Mouse (Mus musculus) hindbrain, postnatal 0 days (tissue): Measurements from ENCODE around the gene Cdh3. TPM values are rescaled to one million over a fixed set of nuclear protein-coding genes. Genes with fewer than 3 reads are reported as not detected.

Source experiments
- ATAC-seq: fragments of 200-750 bp; cut with Nextera tagmentation; 2 replicates; pipeline ENCODE4 v1.8.0; 2017; ENCODE audit warnings: mild to moderate bottlenecking, moderate TSS enrichment, moderate library complexity
- DNase-seq: peaks from one replicate; pipeline ENCODE4 v3.0.0-alpha.2; 2015; ENCODE audit warnings: low spot score
- H3K27ac ChIP-seq: fragments of 300-500 bp; sonication (generic); 2 replicates; pipeline ENCODE4 v1.5.1; 2014; ENCODE audit warnings: mild to moderate bottlenecking
- H3K27me3 ChIP-seq: fragments of 300-500 bp; sonication (generic); 2 replicates; pipeline ENCODE4 v1.6.1; 2014; ENCODE audit warnings: low read length, mixed read lengths; ENCODE audit not compliant: insufficient read depth
- H3K36me3 ChIP-seq: fragments of 300-500 bp; sonication (generic); 2 replicates; pipeline ENCODE4 v1.6.1; 2014; ENCODE audit warnings: low read length, mixed read lengths; ENCODE audit not compliant: insufficient read depth
- H3K4me1 ChIP-seq: fragments of 300-500 bp; sonication (generic); 2 replicates; pipeline ENCODE4 v1.6.1; 2014; ENCODE audit warnings: antibody characterized with exemption, low read length, mixed read lengths; ENCODE audit not compliant: insufficient read depth
- H3K4me2 ChIP-seq: fragments of 300-500 bp; sonication (generic); 2 replicates; pipeline ENCODE4 v1.6.1; 2014; ENCODE audit warnings: low read depth, mild to moderate bottlenecking, low read length, moderate library complexity, mixed read lengths
- H3K4me3 ChIP-seq: fragments of 300-500 bp; sonication (generic); 2 replicates; pipeline ENCODE4 v1.5.1; 2014; ENCODE audit warnings: low read length
- H3K9ac ChIP-seq: fragments of 300-500 bp; sonication (generic); replicated peaks from 2 replicates; pipeline ENCODE4 v1.6.1; 2014; ENCODE audit warnings: mild to moderate bottlenecking, low read length, moderate library complexity, mixed read lengths
- H3K9me3 ChIP-seq: fragments of 300-500 bp; sonication (generic); 2 replicates; pipeline ENCODE4 v1.6.1; 2016; ENCODE audit warnings: low read length, mixed read lengths
- CTCF ChIP-seq: IDR thresholded peaks from 2 replicates; pipeline ENCODE4 v1.5.1; 2016; ENCODE audit warnings: antibody characterized with exemption, control low read depth, low read depth
- WGBS: fragments of 180-500 bp; shearing (Covaris S2); extraction: QIAGEN DNeasy Blood & Tissue Kit; methylation state at CpG from one replicate; pipeline ENCODE4 v1.1.7; 2014; 5-methylcytosine and 5-hydroxymethylcytosine counted together
- polyA plus RNA-seq: library from polyadenylated mRNA; unstranded; fragments of >200 nt; fragmentation: Nextera tagmentation; extraction: Ambion mirVana; gene quantifications from 2 replicates; pipeline ENCODE4 v1.2.1, GENCODE M21; 2015
- total RNA-seq: library from RNA; depleted of rRNA; stranded (reverse); fragments of >200 nt; gene quantifications from 2 replicates; pipeline ENCODE4 v1.2.3, GENCODE M21; 2014

Gene Cdh3
- total and polyA plus RNA-seq, 2 experiments from 2014 or later: 3.6 to 6.7 TPM

- 50% methylated on average over 10 of the region's 10 CpGs for WGBS
- H3K27ac ChIP-seq: no peak overlapping the region
These were observed 5.2 kb upstream of the Cdh3 start for GRCm38 (mm10) chr8:106505328-106505965.

GRCm38 (mm10) chr8:106506106-106506505, 4.6 kb upstream of the Cdh3 start:
- no peak overlapping the region for H3K9ac ChIP-seq
- H3K9me3 ChIP-seq: no peaks in the 10 kb centered on the region
- ATAC-seq (no peak), DNase-seq (no peak)
- no peak overlapping the region for H3K4me3 ChIP-seq
- TF ChIP-seq CTCF: no peak
- H3K36me3 ChIP-seq: no peaks in the 10 kb centered on the region
- H3K27ac ChIP-seq: no peak overlapping the region
- H3K4me2 ChIP-seq: no peak overlapping the region
- 97% methylated on average over 1 of the region's 1 CpGs for WGBS
- H3K27me3 ChIP-seq: peaks cover 17% of the 10 kb centered on the region
- peaks cover 13% of the 10 kb centered on the region for H3K4me1 ChIP-seq

More at GRCm38 (mm10) chr8:106505328-106505965, 5.2 kb upstream of the Cdh3 start:
- ATAC-seq (no peak), DNase-seq (no peak)
- H3K4me2 ChIP-seq: no peak overlapping the region
- peaks cover 13% of the 10 kb centered on the region for H3K4me1 ChIP-seq
- H3K36me3 ChIP-seq: no peaks in the 10 kb centered on the region
- H3K9ac ChIP-seq: no peak overlapping the region
- no peaks in the 10 kb centered on the region for H3K9me3 ChIP-seq
- TF ChIP-seq CTCF: no peak
- H3K27me3 ChIP-seq: peaks cover 16% of the 10 kb centered on the region
- H3K4me3 ChIP-seq: no peak overlapping the region

GRCm38 (mm10) chr8:106507761-106508331, 2.8 kb upstream of the Cdh3 start:
- Histone ChIP-seq H3K36me3 (no peaks in the 10 kb centered on the region), H3K4me1 (peaks cover 17% of the 10 kb centered on the region), H3K4me2 (peak overlapping the region; percentile 73), H3K27ac (no peak overlapping the region), H3K9ac (0 out of 2 replicates have a peak overlapping the region, but pooled peaks have one; percentile 28), H3K4me3 (peak overlapping the region; percentile 32), H3K27me3 (peaks cover 17% of the 10 kb centered on the region), H3K9me3 (no peaks in the 10 kb centered on the region)
- DNase-seq (peak; percentile 78), ATAC-seq (peak; percentile 71)
- under 1% methylated on average over 30 of the region's 30 CpGs for WGBS
- TF ChIP-seq CTCF: no peak

GRCm38 (mm10) chr8:106508456-106508855, 2.2 kb upstream of the Cdh3 start:
- no peak for DNase-seq
- H3K36me3 ChIP-seq: no peaks in the 10 kb centered on the region
- peaks cover 17% of the 10 kb centered on the region for H3K27me3 ChIP-seq
- WGBS: 29% methylated on average over 3 of the region's 3 CpGs
- H3K4me2 ChIP-seq: peak overlapping the region; percentile 73
- 0 out of 2 replicates have a peak, but pooled peaks have one; percentile 13 for ATAC-seq
- H3K27ac ChIP-seq: no peak overlapping the region
- peaks cover 17% of the 10 kb centered on the region for H3K4me1 ChIP-seq
- no peak overlapping the region for H3K4me3 ChIP-seq
- no peak for TF ChIP-seq CTCF
- no peaks in the 10 kb centered on the region for H3K9me3 ChIP-seq
- H3K9ac ChIP-seq: no peak overlapping the region

GRCm38 (mm10) chr8:106509079-106509780, 1.5 kb upstream of the Cdh3 start:
- ATAC-seq: no peak
- Histone ChIP-seq H3K4me1 (peaks cover 17% of the 10 kb centered on the region), H3K36me3 (no peaks in the 10 kb centered on the region), H3K9ac (no peak overlapping the region), H3K4me3 (no peak overlapping the region), H3K27me3 (peaks cover 17% of the 10 kb centered on the region), H3K4me2 (no peak overlapping the region), H3K9me3 (no peaks in the 10 kb centered on the region), H3K27ac (no peak overlapping the region)
- WGBS: 55% methylated on average over 8 of the region's 8 CpGs
- no peak for TF ChIP-seq CTCF
- no peak for DNase-seq

GRCm38 (mm10) chr8:106511065-106511501, 392 bp downstream of the Cdh3 start:
- H3K27me3 ChIP-seq: peaks cover 17% of the 10 kb centered on the region
- H3K9ac ChIP-seq: peak overlapping the region; percentile 28; the same call in 1 of the 2 replicates
- H3K27ac ChIP-seq: no peak overlapping the region
- 1% methylated on average over 22 of the region's 22 CpGs for WGBS
- no peaks in the 10 kb centered on the region for H3K36me3 ChIP-seq
- peak overlapping the region; percentile 30 for H3K4me3 ChIP-seq
- no peaks in the 10 kb centered on the region for H3K9me3 ChIP-seq
- H3K4me1 ChIP-seq: peaks cover 17% of the 10 kb centered on the region
- ATAC-seq (peak; percentile 19; the same call in 1 of the 2 replicates), DNase-seq (peak; percentile 4)
- TF ChIP-seq CTCF: no peak
- H3K4me2 ChIP-seq: peak overlapping the region; percentile 55
